ENCODE assay signal across 8 mouse cellular contexts in the genomic region with DNA sequence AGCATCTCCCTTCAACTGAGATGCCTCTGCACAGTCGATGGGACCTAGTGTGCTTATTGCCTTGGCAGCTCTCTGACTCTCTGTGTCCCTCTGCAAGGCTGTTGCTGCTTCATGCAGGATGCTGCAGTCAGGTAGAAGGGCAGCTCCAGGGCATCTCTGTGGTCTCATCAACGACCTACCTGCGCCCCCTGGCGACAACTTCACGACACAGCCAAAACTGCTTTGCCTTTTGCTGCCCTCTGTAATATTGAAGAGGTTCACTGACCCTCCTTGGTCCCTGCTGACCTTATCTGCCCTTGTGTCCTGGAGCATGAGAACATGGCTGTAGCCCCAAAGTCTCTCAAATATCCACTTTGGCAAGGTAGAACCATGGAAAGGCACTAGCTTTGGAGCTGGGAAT.
A peak's percentile ranks its signal among the peaks of the same experiment; 100 is the strongest.
DNase-seq lines count a peak whose midpoint lies in the region; ATAC-seq and TF ChIP-seq lines count a peak whose summit lies in the region.

No protein-coding gene starts in this region.

- H3K27ac ChIP-seq in liver, adult 2 months (replicated peaks; ENCODE audit: insufficient read depth, low read depth, low read length), result no peak overlapping the region
- H3K27ac ChIP-seq in liver, embryonic 11.5 days (ENCODE audit: low read depth, low read length), result no peak overlapping the region
- H3K27ac ChIP-seq in hindbrain, embryonic 14.5 days, result no peak overlapping the region

- no peak overlapping the region for H3K9ac ChIP-seq in liver, adult 2 months (ENCODE audit: low read depth, low read length)
- H3K9ac ChIP-seq in liver, embryonic 11.5 days (ENCODE audit: low read depth, low read length), result no peak overlapping the region
- H3K9ac ChIP-seq in hindbrain, embryonic 14.5 days, result no peak overlapping the region

- no peaks in the 10 kb centered on the region for H3K9me3 ChIP-seq in liver, embryonic 11.5 days (ENCODE audit: control insufficient read depth, low read length)
- H3K9me3 ChIP-seq in hindbrain, embryonic 14.5 days (ENCODE audit: control insufficient read depth, low read length), result no peaks in the 10 kb centered on the region

- H3K27me3 ChIP-seq in liver, adult 2 months (ENCODE audit: control insufficient read depth, insufficient read depth, low read length), result no peaks in the 10 kb centered on the region
- H3K27me3 ChIP-seq in liver, embryonic 11.5 days (replicated peaks; ENCODE audit: control insufficient read depth, insufficient read depth, low read length), result no peaks in the 10 kb centered on the region
- H3K27me3 ChIP-seq in hindbrain, embryonic 14.5 days (ENCODE audit: control insufficient read depth, insufficient read depth, low read length), result no peaks in the 10 kb centered on the region

- H3K4me2 ChIP-seq in liver, embryonic 11.5 days, result no peak overlapping the region
- no peak overlapping the region for H3K4me2 ChIP-seq in hindbrain, embryonic 14.5 days (replicated peaks)

- WGBS in liver, adult 2 months, result 6% methylated on average over 5 of the region's 5 CpGs
- WGBS in liver, embryonic 11.5 days, result 3% methylated on average over 5 of the region's 5 CpGs
- WGBS in hindbrain, embryonic 14.5 days, result 2% methylated on average over 5 of the region's 5 CpGs

- no peak overlapping the region for H3K4me3 ChIP-seq in liver, adult 2 months (ENCODE audit: insufficient read depth, low read depth, low read length)
- no peak overlapping the region for H3K4me3 ChIP-seq in liver, embryonic 11.5 days (ENCODE audit: low read depth, low read length)
- H3K4me3 ChIP-seq in hindbrain, embryonic 14.5 days (replicated peaks; ENCODE audit: low read length), result no peak overlapping the region

- no peak for ATAC-seq in liver, embryonic 11.5 days (replicated peaks; ENCODE audit: low FRiP score)
- peak; percentile 53; the same call in 1 of the 2 replicates for ATAC-seq in hindbrain, embryonic 14.5 days (ENCODE audit: low FRiP score)
- ATAC-seq in erythroid progenitor cell, adult 5-6 weeks (replicated peaks; ENCODE audit: low FRiP score, poor library complexity, severe bottlenecking), result no peak

- TF ChIP-seq CTCF in liver, adult 2 months (IDR thresholded peaks at IDR 0.05; ENCODE audit: low read depth, low read length), result peak; percentile 73

- H3K36me3 ChIP-seq in liver, adult 2 months (ENCODE audit: control insufficient read depth, insufficient read depth, low read length), result no peaks in the 10 kb centered on the region
- no peaks in the 10 kb centered on the region for H3K36me3 ChIP-seq in liver, embryonic 11.5 days (ENCODE audit: control insufficient read depth, insufficient read depth, low read length)
- H3K36me3 ChIP-seq in hindbrain, embryonic 14.5 days (replicated peaks; ENCODE audit: control insufficient read depth, insufficient read depth), result no peaks in the 10 kb centered on the region

- intact Hi-C loops in left cerebral cortex, postnatal 4 days (cut with DNase I), result no loop called here

- TF ChIP-seq POLR2A in liver, adult 2 months (IDR thresholded peaks at IDR 0.05; ENCODE audit: extremely low read depth, insufficient read depth, low read length), result no peak

- peak; percentile 10 for DNase-seq in liver, adult 2 months (ENCODE audit: extremely low read depth, low read depth, low spot score)
- no peak for DNase-seq in liver, embryonic 11.5 days (ENCODE audit: low spot score)
- peak; percentile 9 for DNase-seq in adrenal gland, adult 2 months
- DNase-seq in embryo, embryonic 10.5 days (ENCODE audit: low spot score), result peak; percentile 78
- peak; percentile 68 for DNase-seq in hindbrain, embryonic 14.5 days (ENCODE audit: low spot score)
- peak; percentile 75 for DNase-seq in left cerebral cortex, postnatal 4 days
- peak; percentile 80 for DNase-seq in retina, embryonic 14.5 days (ENCODE audit: low spot score)

- no peaks in the 10 kb centered on the region for H3K79me2 ChIP-seq in liver, adult 2 months (ENCODE audit: control insufficient read depth, insufficient read depth, low read length)

- H3K4me1 ChIP-seq in liver, adult 2 months (ENCODE audit: control insufficient read depth, insufficient read depth, low read length), result no peaks in the 10 kb centered on the region
- no peaks in the 10 kb centered on the region for H3K4me1 ChIP-seq in liver, embryonic 11.5 days (replicated peaks; ENCODE audit: control insufficient read depth, insufficient read depth, low read length)
- no peaks in the 10 kb centered on the region for H3K4me1 ChIP-seq in hindbrain, embryonic 14.5 days (replicated peaks; ENCODE audit: control insufficient read depth, insufficient read depth, low read length)
